Mouse (Mus musculus): ENCODE results near the gene Klf4. TPM values are rescaled to one million over a fixed set of nuclear protein-coding genes. Genes with fewer than 3 reads are reported as not detected.

The Klf4 gene
- 6.4 and 7.2 TPM in 2 replicates for polyA plus RNA-seq (2015; fragmentation: Nextera tagmentation; extraction: Ambion mirVana)

- peak; percentile 91 for ATAC-seq (ENCODE audit: borderline replicate concordance, extremely low read depth, low FRiP score, low TSS enrichment)
- Histone ChIP-seq H3K27ac (peak within 1 kb of the TSS; percentile 98), H3K27me3 (peaks cover 23% of the 10 kb centered on the region), H3K4me3 (peak within 1 kb of the TSS; percentile 69), H3K4me1 (peaks cover 34% of the 10 kb centered on the region), H3K9ac (peak within 1 kb of the TSS; percentile 62), H3K4me2 (peak within 1 kb of the TSS; percentile 91), H3K36me3 (no peaks in the 10 kb centered on the region), H3K9me3 (no peaks in the 10 kb centered on the region)
- WGBS, result 2% methylated on average over 64 of the region's 99 CpGs
These were observed at the start of gene Klf4 for GRCm38 (mm10) chr4:55532407-55533195. TSS of gene Klf4 (minus strand) at chr4:55532466.

GRCm38 (mm10) chr4:55571432-55571831 lies 39.2 kb upstream of the Klf4 start:
- Histone ChIP-seq H3K4me1 (no peaks in the 10 kb centered on the region), H3K36me3 (no peaks in the 10 kb centered on the region), H3K9ac (no peak overlapping the region), H3K27ac (no peak overlapping the region), H3K4me3 (no peak overlapping the region), H3K9me3 (no peaks in the 10 kb centered on the region), H3K4me2 (no peak overlapping the region), H3K27me3 (no peaks in the 10 kb centered on the region)
- ATAC-seq (ENCODE audit: borderline replicate concordance, extremely low read depth, low FRiP score, low TSS enrichment), result no peak
- WGBS, result 45% methylated on average over 2 of the region's 2 CpGs

- WGBS, result 73% methylated on average over 9 of the region's 9 CpGs
- H3K4me3 ChIP-seq, result no peak overlapping the region
- H3K36me3 ChIP-seq, result no peaks in the 10 kb centered on the region
- H3K27ac ChIP-seq, result no peak overlapping the region
- no peak overlapping the region for H3K9ac ChIP-seq
- H3K9me3 ChIP-seq, result no peaks in the 10 kb centered on the region
- no peaks in the 10 kb centered on the region for H3K27me3 ChIP-seq
- ATAC-seq (ENCODE audit: borderline replicate concordance, extremely low read depth, low FRiP score, low TSS enrichment), result no peak
- no peak overlapping the region for H3K4me2 ChIP-seq
- H3K4me1 ChIP-seq, result no peaks in the 10 kb centered on the region
These were observed 35.7 kb upstream of the Klf4 start for GRCm38 (mm10) chr4:55567986-55568385.

- H3K4me3 ChIP-seq, result no peak overlapping the region
- no peak overlapping the region for H3K4me2 ChIP-seq
- no peaks in the 10 kb centered on the region for H3K27me3 ChIP-seq
- WGBS, result 73% methylated on average over 5 of the region's 5 CpGs
- H3K36me3 ChIP-seq, result no peaks in the 10 kb centered on the region
- H3K9me3 ChIP-seq, result no peaks in the 10 kb centered on the region
- no peaks in the 10 kb centered on the region for H3K4me1 ChIP-seq
- no peak for ATAC-seq (ENCODE audit: borderline replicate concordance, extremely low read depth, low FRiP score, low TSS enrichment)
- H3K27ac ChIP-seq, result no peak overlapping the region
- no peak overlapping the region for H3K9ac ChIP-seq
These were observed 35.3 kb upstream of the Klf4 start for GRCm38 (mm10) chr4:55567575-55567974.

- H3K4me3 ChIP-seq, result no peak overlapping the region
- H3K9me3 ChIP-seq, result no peaks in the 10 kb centered on the region
- ATAC-seq (ENCODE audit: borderline replicate concordance, extremely low read depth, low FRiP score, low TSS enrichment), result no peak
- H3K4me2 ChIP-seq, result no peak overlapping the region
- H3K27me3 ChIP-seq, result no peaks in the 10 kb centered on the region
- H3K27ac ChIP-seq, result no peak overlapping the region
- no peaks in the 10 kb centered on the region for H3K4me1 ChIP-seq
- no peak overlapping the region for H3K9ac ChIP-seq
- 87% methylated on average over 2 of the region's 2 CpGs for WGBS
- H3K36me3 ChIP-seq, result no peaks in the 10 kb centered on the region
These were observed 32.1 kb upstream of the Klf4 start for GRCm38 (mm10) chr4:55564317-55564716.

GRCm38 (mm10) chr4:55563050-55563449 lies 30.8 kb upstream of the Klf4 start:
- 57% methylated on average over 8 of the region's 8 CpGs for WGBS
- Histone ChIP-seq H3K4me1 (no peaks in the 10 kb centered on the region), H3K4me3 (no peak overlapping the region), H3K27ac (no peak overlapping the region), H3K4me2 (no peak overlapping the region), H3K27me3 (no peaks in the 10 kb centered on the region), H3K9ac (no peak overlapping the region), H3K36me3 (no peaks in the 10 kb centered on the region), H3K9me3 (no peaks in the 10 kb centered on the region)
- ATAC-seq (ENCODE audit: borderline replicate concordance, extremely low read depth, low FRiP score, low TSS enrichment), result no peak

GRCm38 (mm10) chr4:55562062-55562461 lies 29.8 kb upstream of the Klf4 start:
- Histone ChIP-seq H3K4me3 (no peak overlapping the region), H3K27me3 (no peaks in the 10 kb centered on the region), H3K4me2 (no peak overlapping the region), H3K27ac (no peak overlapping the region), H3K9ac (no peak overlapping the region), H3K9me3 (no peaks in the 10 kb centered on the region), H3K36me3 (no peaks in the 10 kb centered on the region), H3K4me1 (no peaks in the 10 kb centered on the region)
- 70% methylated on average over 3 of the region's 3 CpGs for WGBS
- ATAC-seq (ENCODE audit: borderline replicate concordance, extremely low read depth, low FRiP score, low TSS enrichment), result no peak

GRCm38 (mm10) chr4:55546869-55547268 lies 14.6 kb upstream of the Klf4 start:
- Histone ChIP-seq H3K4me2 (no peak overlapping the region), H3K4me1 (no peaks in the 10 kb centered on the region), H3K9ac (no peak overlapping the region), H3K36me3 (no peaks in the 10 kb centered on the region), H3K9me3 (no peaks in the 10 kb centered on the region), H3K27ac (no peak overlapping the region), H3K27me3 (no peaks in the 10 kb centered on the region), H3K4me3 (no peak overlapping the region)
- 81% methylated on average over 12 of the region's 12 CpGs for WGBS
- no peak for ATAC-seq (ENCODE audit: borderline replicate concordance, extremely low read depth, low FRiP score, low TSS enrichment)

GRCm38 (mm10) chr4:55542753-55543152 lies 10.5 kb upstream of the Klf4 start:
- Histone ChIP-seq H3K27me3 (no peaks in the 10 kb centered on the region), H3K9me3 (no peaks in the 10 kb centered on the region), H3K4me1 (0 out of 2 replicates have a peak, but pooled peaks cover 5% of the 10 kb centered on the region), H3K4me3 (no peak overlapping the region), H3K36me3 (no peaks in the 10 kb centered on the region), H3K9ac (no peak overlapping the region), H3K27ac (no peak overlapping the region), H3K4me2 (no peak overlapping the region)
- 54% methylated on average over 2 of the region's 2 CpGs for WGBS
- no peak for ATAC-seq (ENCODE audit: borderline replicate concordance, extremely low read depth, low FRiP score, low TSS enrichment)

- Histone ChIP-seq H3K4me2 (no peak overlapping the region), H3K4me1 (0 out of 2 replicates have a peak, but pooled peaks cover 5% of the 10 kb centered on the region), H3K27ac (no peak overlapping the region), H3K36me3 (no peaks in the 10 kb centered on the region), H3K4me3 (no peak overlapping the region), H3K27me3 (no peaks in the 10 kb centered on the region), H3K9me3 (no peaks in the 10 kb centered on the region), H3K9ac (no peak overlapping the region)
- ATAC-seq (ENCODE audit: borderline replicate concordance, extremely low read depth, low FRiP score, low TSS enrichment), result no peak
- 38% methylated on average over 4 of the region's 4 CpGs for WGBS
These were observed 9.4 kb upstream of the Klf4 start for GRCm38 (mm10) chr4:55541654-55542053.

- Histone ChIP-seq H3K4me2 (no peak overlapping the region), H3K36me3 (no peaks in the 10 kb centered on the region), H3K9ac (no peak overlapping the region), H3K27me3 (no peaks in the 10 kb centered on the region), H3K4me1 (0 out of 2 replicates have a peak, but pooled peaks cover 5% of the 10 kb centered on the region), H3K27ac (no peak overlapping the region), H3K4me3 (no peak overlapping the region), H3K9me3 (no peaks in the 10 kb centered on the region)
- WGBS, result 20% methylated on average over 4 of the region's 4 CpGs
- no peak for ATAC-seq (ENCODE audit: borderline replicate concordance, extremely low read depth, low FRiP score, low TSS enrichment)
These were observed 9.0 kb upstream of the Klf4 start for GRCm38 (mm10) chr4:55541221-55541620.

GRCm38 (mm10) chr4:55535012-55535411 lies 2.7 kb upstream of the Klf4 start:
- peaks cover 32% of the 10 kb centered on the region for H3K4me1 ChIP-seq
- H3K9ac ChIP-seq, result no peak overlapping the region
- H3K4me3 ChIP-seq, result no peak overlapping the region
- no peak for ATAC-seq (ENCODE audit: borderline replicate concordance, extremely low read depth, low FRiP score, low TSS enrichment)
- no peak overlapping the region for H3K27ac ChIP-seq
- peaks cover 15% of the 10 kb centered on the region for H3K27me3 ChIP-seq
- H3K36me3 ChIP-seq, result no peaks in the 10 kb centered on the region
- no peak overlapping the region for H3K4me2 ChIP-seq
- no peaks in the 10 kb centered on the region for H3K9me3 ChIP-seq
